Mouse (Mus musculus) small intestine, adult 2 months (tissue): ENCODE data around the gene Gprc5d.

ENCODE experiments used
- CTCF ChIP-seq: fragments of 200-500 bp; IDR thresholded peaks from 2 replicates; pipeline ENCODE4 v1.5.1; 2012; ENCODE audit warnings: low read depth, mild to moderate bottlenecking, control low read depth, inconsistent platforms, low read length, moderate library complexity, mixed read lengths; ENCODE audit not compliant: insufficient replicate concordance, insufficient read length; ENCODE audit errors: extremely low read depth
- POLR2A ChIP-seq: fragments of 200-500 bp; IDR thresholded peaks from 2 replicates; pipeline ENCODE4 v1.6.1; 2012; ENCODE audit warnings: low read depth, mild to moderate bottlenecking, control low read depth, inconsistent platforms, low read length, moderate library complexity

DNA sequence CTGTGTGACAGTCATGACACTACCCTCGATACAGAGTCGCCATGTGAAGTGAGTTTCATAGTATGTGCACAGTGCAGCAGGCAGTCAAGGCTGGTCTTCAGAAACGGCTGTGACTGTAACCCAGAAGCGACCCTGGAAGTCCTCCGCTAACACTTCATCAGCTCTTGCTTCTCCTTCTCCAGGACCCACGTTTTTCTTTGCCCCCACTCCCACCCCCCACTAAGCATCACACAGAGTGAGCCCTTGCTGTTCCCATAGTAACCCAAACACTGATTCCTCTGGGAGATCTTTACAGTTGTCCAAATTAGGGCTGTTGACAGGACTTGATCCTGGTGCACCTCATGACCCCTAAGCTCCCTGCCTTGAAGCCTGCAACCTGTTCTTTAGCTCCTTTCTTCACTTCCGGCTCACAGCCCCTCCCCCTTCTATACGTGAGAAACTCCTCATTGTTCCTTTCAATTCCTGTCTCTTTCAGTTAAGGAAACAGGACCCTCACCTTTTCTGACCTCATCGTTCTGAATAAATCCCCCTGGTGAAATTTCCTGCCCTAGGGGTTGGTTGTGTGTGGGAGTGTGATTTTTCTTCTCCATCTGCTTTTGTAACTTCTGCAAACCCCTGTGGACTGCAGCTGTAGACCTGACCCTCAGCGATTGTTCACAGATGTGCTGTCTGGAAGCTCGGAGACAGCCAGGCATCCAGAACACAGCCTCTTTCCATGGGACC, 18.5 kb upstream of the Gprc5d start:
- TF ChIP-seq CTCF (no peak), POLR2A (no peak)
